Mouse (Mus musculus): Measurements from ENCODE around the gene Xkr8.
"Not testable (repeated sequence)": the region's sequence is repeated elsewhere in the genome, so short reads cannot be mapped to it uniquely, and the experiment has no call there.

Xkr8 gene

GRCm38 (mm10) chr4:132737154-132737553 lies 4.8 kb upstream of the Xkr8 start:
- not testable (repeated sequence) for DNase-seq (ENCODE audit: low read depth, low spot score)

GRCm38 (mm10) chr4:132735894-132736293 lies 3.5 kb upstream of the Xkr8 start:
- DNase-seq (ENCODE audit: low read depth, low spot score) = no peak

- DNase-seq (ENCODE audit: low read depth, low spot score) = peak; percentile 48
These were observed 3.0 kb upstream of the Xkr8 start for GRCm38 (mm10) chr4:132735389-132735788.

- DNase-seq (ENCODE audit: low read depth, low spot score) = no peak
These were observed 2.4 kb upstream of the Xkr8 start for GRCm38 (mm10) chr4:132734766-132735165.

GRCm38 (mm10) chr4:132733071-132733770 lies 875 bp upstream of the Xkr8 start:
- no peak for DNase-seq (ENCODE audit: low read depth, low spot score)

- DNase-seq (ENCODE audit: low read depth, low spot score) = no peak
These were observed 730 bp downstream of the Xkr8 start for GRCm38 (mm10) chr4:132731616-132732015.

GRCm38 (mm10) chr4:132728233-132728632 lies 4.1 kb downstream of the Xkr8 start:
- no peak for DNase-seq (ENCODE audit: low read depth, low spot score)

- no peak for DNase-seq (ENCODE audit: low read depth, low spot score)
These were observed 14.1 kb downstream of the Xkr8 start for GRCm38 (mm10) chr4:132718251-132718650.

- no peak for DNase-seq (ENCODE audit: low read depth, low spot score)
These were observed 19.2 kb downstream of the Xkr8 start for GRCm38 (mm10) chr4:132713181-132713580.

- DNase-seq (ENCODE audit: low read depth, low spot score) = peak; percentile 44
These were observed 25.5 kb downstream of the Xkr8 start for GRCm38 (mm10) chr4:132706885-132707284.

GRCm38 (mm10) chr4:132702076-132702475 lies 30.3 kb downstream of the Xkr8 start:
- no peak for DNase-seq (ENCODE audit: low read depth, low spot score)

- no peak for DNase-seq (ENCODE audit: low read depth, low spot score)
These were observed 39.0 kb downstream of the Xkr8 start for GRCm38 (mm10) chr4:132693366-132693765.

- DNase-seq (ENCODE audit: low read depth, low spot score) = no peak
These were observed 42.7 kb downstream of the Xkr8 start for GRCm38 (mm10) chr4:132689634-132690033.

- DNase-seq (ENCODE audit: low read depth, low spot score) = peak; percentile 64
These were observed 55.4 kb downstream of the Xkr8 start for GRCm38 (mm10) chr4:132676771-132677539.
